Comparison of ENCODE assay signal across 8 mouse cellular contexts in the genomic region with DNA sequence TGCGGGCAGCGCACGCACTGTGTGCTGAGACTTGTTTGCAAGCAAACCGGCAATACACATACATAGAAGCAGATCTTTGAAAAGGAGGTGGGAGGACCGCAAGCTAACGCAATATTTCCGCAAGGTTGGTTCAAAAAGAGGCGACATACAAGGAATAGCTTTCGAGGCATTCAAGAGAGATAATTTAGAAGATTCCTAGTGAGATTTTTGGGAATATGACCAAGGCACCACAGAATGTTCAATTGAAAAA. TPM values are rescaled to one million over a fixed set of nuclear protein-coding genes. Genes with fewer than 3 reads are reported as not detected.
DNase-seq lines count a peak whose midpoint lies in the region; ATAC-seq and TF ChIP-seq lines count a peak whose summit lies in the region.

No protein-coding gene starts in this region.

- peak overlapping the region; percentile 64 for H3K9ac ChIP-seq in hindbrain, embryonic 16.5 days (ENCODE audit: low read depth, low read length)
- H3K9ac ChIP-seq in midbrain, embryonic 14.5 days (replicated peaks; ENCODE audit: low read length): peak overlapping the region; percentile 59

- TF ChIP-seq CTCF in kidney, adult 2 months (conservative IDR thresholded peaks at IDR 0.05; ENCODE audit: insufficient read depth, insufficient read length, low read depth, low read length): no peak
- no peak for TF ChIP-seq CTCF in bone marrow macrophage, adult 2 months (IDR thresholded peaks at IDR 0.05; ENCODE audit: low read depth, low read length)

- H3K9me3 ChIP-seq in hindbrain, embryonic 16.5 days (ENCODE audit: control insufficient read depth, low read length): no peaks in the 10 kb centered on the region
- H3K9me3 ChIP-seq in midbrain, embryonic 14.5 days (ENCODE audit: control insufficient read depth, low read length): no peaks in the 10 kb centered on the region

- peak overlapping the region; percentile 97 for H3K4me2 ChIP-seq in hindbrain, embryonic 16.5 days (ENCODE audit: low read length)
- peak overlapping the region; percentile 69 for H3K4me2 ChIP-seq in midbrain, embryonic 14.5 days (ENCODE audit: low read length)

- TF ChIP-seq POLR2A in kidney, adult 2 months (IDR thresholded peaks at IDR 0.05; ENCODE audit: low read depth, low read length): no peak
- no peak for TF ChIP-seq POLR2A in bone marrow macrophage, adult 2 months (IDR thresholded peaks at IDR 0.05; ENCODE audit: borderline replicate concordance, low read depth, low read length)

- ATAC-seq in hindbrain, embryonic 16.5 days: no peak
- no peak for ATAC-seq in midbrain, embryonic 14.5 days (ENCODE audit: low FRiP score, low TSS enrichment)

- no peak for DNase-seq in kidney, adult 2 months
- DNase-seq in kidney, adult 9 months: no peak
- DNase-seq in midbrain, embryonic 14.5 days: no peak
- DNase-seq in urinary bladder, postnatal 4 days (ENCODE audit: low spot score in 2 of 2): no peak
- no peak for DNase-seq in spleen, postnatal 10 days (ENCODE audit: low spot score in 2 of 2)
- no peak for DNase-seq in embryo, embryonic 10.5 days (ENCODE audit: low spot score)

- no peak overlapping the region for H3K27ac ChIP-seq in kidney, adult 2 months (ENCODE audit: insufficient read depth, low read depth, low read length)
- H3K27ac ChIP-seq in bone marrow macrophage, adult 2 months (ENCODE audit: insufficient read depth, low read depth, low read length): peak overlapping the region; percentile 59
- no peak overlapping the region for H3K27ac ChIP-seq in hindbrain, embryonic 16.5 days (ENCODE audit: low read depth, low read length)
- no peak overlapping the region for H3K27ac ChIP-seq in midbrain, embryonic 14.5 days (replicated peaks; ENCODE audit: low read depth, low read length)

- WGBS in kidney, adult 2 months: under 1% methylated on average over 9 of the region's 9 CpGs
- WGBS in hindbrain, embryonic 16.5 days: 5% methylated on average over 9 of the region's 9 CpGs
- 9% methylated on average over 9 of the region's 9 CpGs for WGBS in midbrain, embryonic 14.5 days

- H3K4me3 ChIP-seq in kidney, adult 2 months (ENCODE audit: insufficient read depth, low read depth, low read length): peak overlapping the region; percentile 85
- H3K4me3 ChIP-seq in bone marrow macrophage, adult 2 months (ENCODE audit: insufficient read depth, low read length): peak overlapping the region; percentile 83
- H3K4me3 ChIP-seq in hindbrain, embryonic 16.5 days (ENCODE audit: low read length): peak overlapping the region; percentile 79
- H3K4me3 ChIP-seq in midbrain, embryonic 14.5 days (replicated peaks; ENCODE audit: low read depth, low read length): peak overlapping the region; percentile 70

- peaks cover 2% of the 10 kb centered on the region; the same call in 1 of the 2 replicates for H3K4me1 ChIP-seq in kidney, adult 2 months (ENCODE audit: control insufficient read depth, insufficient read depth, low read length)
- peaks cover 24% of the 10 kb centered on the region for H3K4me1 ChIP-seq in bone marrow macrophage, adult 2 months (ENCODE audit: control insufficient read depth, insufficient read depth, low read length)
- H3K4me1 ChIP-seq in hindbrain, embryonic 16.5 days (ENCODE audit: control insufficient read depth, insufficient read depth, low read depth, low read length): peaks cover 5% of the 10 kb centered on the region
- H3K4me1 ChIP-seq in midbrain, embryonic 14.5 days (ENCODE audit: control insufficient read depth, insufficient read depth, low read length): peaks cover 9% of the 10 kb centered on the region

- no peaks in the 10 kb centered on the region for H3K36me3 ChIP-seq in kidney, adult 2 months (ENCODE audit: control insufficient read depth, insufficient read depth, low read length)
- no peaks in the 10 kb centered on the region for H3K36me3 ChIP-seq in hindbrain, embryonic 16.5 days (ENCODE audit: control insufficient read depth, insufficient read depth, low read length)
- no peaks in the 10 kb centered on the region for H3K36me3 ChIP-seq in midbrain, embryonic 14.5 days (ENCODE audit: control insufficient read depth, insufficient read depth, low read length)

- no peaks in the 10 kb centered on the region for H3K27me3 ChIP-seq in kidney, adult 2 months (replicated peaks; ENCODE audit: control insufficient read depth, insufficient read depth, low read length)
- H3K27me3 ChIP-seq in hindbrain, embryonic 16.5 days (replicated peaks; ENCODE audit: control insufficient read depth, insufficient read depth, low read length): no peaks in the 10 kb centered on the region
- no peaks in the 10 kb centered on the region for H3K27me3 ChIP-seq in midbrain, embryonic 14.5 days (ENCODE audit: control insufficient read depth, insufficient read depth, low read length)

RNA-seq across cellular contexts. Expression of a gene that starts 0.5 kb away (rescaled TPM):
- 0.08 and 0.11 TPM in 2 replicates for polyA plus RNA-seq in kidney, adult 2 months (2012; rRNA removed)
- 3.3 and 4.0 TPM in 2 replicates for polyA plus RNA-seq in bone marrow macrophage, adult 2 months (2012; ENCODE audit: insufficient read depth, insufficient read length, missing spikeins)
- 0.40 and 0.71 TPM in 2 replicates for polyA plus RNA-seq in hindbrain, embryonic 16.5 days (2015; fragmentation: Nextera tagmentation; extraction: Ambion mirVana)
- 0.75 and 1.4 TPM in 2 replicates for polyA plus RNA-seq in midbrain, embryonic 14.5 days (2014; fragmentation: Nextera tagmentation; extraction: Ambion mirVana)
